Mouse (Mus musculus) embryonic fibroblast, embryonic 13.5 days (primary cell): Measurements from ENCODE around the gene Repin1.

Experiments used
- CTCF ChIP-seq: IDR thresholded peaks from 2 replicates; pipeline ENCODE4 v1.5.1; 2011; ENCODE audit warnings: mild to moderate bottlenecking, control low read depth, low read length, moderate library complexity, borderline replicate concordance; ENCODE audit not compliant: insufficient read depth
- POLR2A ChIP-seq: IDR thresholded peaks from 2 replicates; pipeline ENCODE4 v1.6.1; 2011; ENCODE audit warnings: low read depth, mild to moderate bottlenecking, control low read depth, low read length, moderate library complexity

DNA sequence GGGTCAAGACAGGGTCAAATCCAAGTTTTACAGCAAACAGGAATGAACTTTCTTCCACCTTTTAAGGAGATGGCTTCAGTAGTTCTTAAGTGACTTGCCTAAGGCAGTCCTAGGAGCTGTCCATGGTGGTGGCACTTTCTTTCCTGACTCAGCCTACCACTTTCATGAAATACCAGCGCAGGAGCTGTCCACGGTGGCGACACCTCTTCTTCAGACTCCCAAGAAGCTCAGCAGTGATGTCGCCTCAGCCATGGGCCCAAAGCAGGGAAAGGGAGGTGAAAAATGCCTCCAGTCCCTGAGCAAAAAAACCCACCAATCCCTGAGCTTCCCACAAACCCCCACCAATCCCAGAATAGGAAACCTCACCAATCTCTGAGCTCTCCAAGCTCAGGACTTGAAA lies 40.8 kb upstream of the Repin1 start:
- TF ChIP-seq POLR2A (no peak), CTCF (no peak)
